Mouse (Mus musculus): ENCODE data around the gene Ndufv2.
A peak's percentile ranks its signal among the peaks of the same experiment; 100 is the strongest.
"Not testable (repeated sequence)": the region's sequence is repeated elsewhere in the genome, so short reads cannot be mapped to it uniquely, and the experiment has no call there.

Ndufv2 gene

DNA sequence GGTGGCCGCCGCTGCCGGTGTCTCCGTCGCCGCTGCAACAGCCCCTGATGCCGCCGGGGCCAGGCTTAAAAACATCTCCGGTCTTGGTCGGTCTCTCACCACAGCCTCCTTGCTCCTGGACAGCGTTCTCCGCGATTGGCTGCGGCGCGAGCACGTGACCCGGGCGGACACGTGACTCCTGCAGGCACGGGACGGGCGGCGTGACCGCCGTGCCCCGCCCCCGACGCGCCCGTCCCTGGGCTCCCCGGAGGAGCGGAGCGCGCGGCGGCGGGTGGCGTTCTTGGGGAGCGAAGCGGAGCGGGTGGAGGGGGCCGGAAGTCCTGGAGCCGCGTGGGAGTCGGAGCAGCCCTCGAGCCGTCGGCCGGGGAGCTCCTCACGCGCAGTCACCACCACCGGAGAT is 24.4 kb downstream of the Ndufv2 start, which contains the start of gene Ankrd12:
Gene Ankrd12 (minus strand): TSS at position 156 of the 400 bp plus-strand sequence.
- H3K4me1 ChIP-seq (replicated peaks; ENCODE audit: low read depth, low read length), result peaks cover 20% of the 10 kb centered on the region

DNA sequence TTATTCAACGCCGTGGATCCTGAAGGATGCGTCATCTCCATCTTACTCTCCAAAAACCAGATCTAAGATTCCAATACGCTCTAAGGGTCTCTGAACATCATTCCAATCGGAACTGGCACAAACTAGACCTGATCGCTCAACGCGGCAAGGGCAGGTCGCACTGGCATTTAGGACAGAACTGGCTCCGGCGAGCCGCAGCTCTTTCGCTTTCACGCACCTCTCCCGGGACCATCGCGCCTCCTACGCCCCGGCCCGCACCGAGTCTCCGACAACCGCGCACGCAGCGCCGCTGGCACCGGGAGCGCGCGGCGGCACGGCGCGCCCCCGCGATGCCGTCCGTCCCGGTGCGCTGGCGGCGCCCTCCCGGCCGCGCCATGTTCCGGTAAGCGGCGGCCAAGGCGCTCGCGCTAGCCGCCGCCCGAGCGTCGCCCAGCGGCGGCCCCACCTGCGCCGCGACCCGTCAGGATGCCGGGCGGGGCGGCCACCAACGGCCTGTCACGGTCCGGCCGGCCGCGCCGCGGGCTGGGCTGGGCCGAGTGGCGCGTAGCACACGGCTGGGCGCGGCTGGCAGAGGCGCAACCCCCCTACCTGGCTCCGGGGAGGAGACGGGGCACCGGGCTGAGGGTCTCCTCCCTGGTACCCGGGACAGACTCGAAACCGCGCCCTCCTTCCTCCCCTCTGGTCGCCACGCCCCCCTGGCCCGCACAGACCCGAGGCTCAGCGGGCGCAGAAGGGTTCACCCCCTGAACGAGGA is 25.0 kb downstream of the Ndufv2 start:
- Histone ChIP-seq H3K9me3 (ENCODE audit: low read length) (no peaks in the 10 kb centered on the region), H3K27me3 (ENCODE audit: insufficient read depth, low read length) (peaks cover 21% of the 10 kb centered on the region), H3K4me1 (replicated peaks; ENCODE audit: low read depth, low read length) (peaks cover 20% of the 10 kb centered on the region), H3K4me3 (replicated peaks; ENCODE audit: low read length) (peak overlapping the region; percentile 91), H3K36me3 (ENCODE audit: insufficient read depth, low read length) (peaks cover 29% of the 10 kb centered on the region)
- TF ChIP-seq POU5F1 (IDR thresholded peaks at IDR 0.05; ENCODE audit: borderline replicate concordance, low read length) (no peak), NANOG (IDR thresholded peaks at IDR 0.05; ENCODE audit: borderline replicate concordance, low read length) (no peak), CTCF (conservative IDR thresholded peaks at IDR 0.05; ENCODE audit: low read length) (no peak)

More for the DNA sequence above, 24.4 kb downstream of the Ndufv2 start, which contains the start of gene Ankrd12:
- TF ChIP-seq POU5F1 (IDR thresholded peaks at IDR 0.05; ENCODE audit: borderline replicate concordance, low read length) (no peak), CTCF (conservative IDR thresholded peaks at IDR 0.05; ENCODE audit: low read length) (no peak), NANOG (IDR thresholded peaks at IDR 0.05; ENCODE audit: borderline replicate concordance, low read length) (no peak)
- H3K9me3 ChIP-seq (ENCODE audit: low read length), result no peaks in the 10 kb centered on the region
- H3K4me3 ChIP-seq (replicated peaks; ENCODE audit: low read length), result peak within 1 kb of the TSS; percentile 91
- H3K36me3 ChIP-seq (ENCODE audit: insufficient read depth, low read length), result peaks cover 34% of the 10 kb centered on the region
- H3K27me3 ChIP-seq (ENCODE audit: insufficient read depth, low read length), result peaks cover 21% of the 10 kb centered on the region

DNA sequence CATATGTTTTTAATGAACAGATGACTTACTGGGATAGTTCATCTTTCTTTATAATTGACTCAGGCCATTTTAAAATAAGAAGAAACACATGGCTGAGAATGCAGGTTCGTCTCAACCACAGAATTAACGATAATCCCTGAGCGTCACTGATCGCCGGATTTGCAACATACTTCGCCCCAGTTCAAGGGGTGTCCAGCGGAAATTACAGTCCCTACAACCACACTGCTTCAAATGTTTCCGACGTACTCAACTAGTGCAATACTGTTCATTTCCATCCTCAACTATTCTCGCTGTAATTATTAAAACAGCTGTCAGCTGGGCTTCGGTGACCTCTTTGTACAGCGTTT is 25.6 kb downstream of the Ndufv2 start:
- Histone ChIP-seq H3K9me3 (ENCODE audit: low read length) (no peaks in the 10 kb centered on the region), H3K27me3 (ENCODE audit: insufficient read depth, low read length) (peaks cover 21% of the 10 kb centered on the region), H3K4me3 (replicated peaks; ENCODE audit: low read length) (peak overlapping the region; percentile 91), H3K36me3 (ENCODE audit: insufficient read depth, low read length) (peaks cover 24% of the 10 kb centered on the region), H3K4me1 (replicated peaks; ENCODE audit: low read depth, low read length) (peaks cover 20% of the 10 kb centered on the region)
- TF ChIP-seq NANOG (IDR thresholded peaks at IDR 0.05; ENCODE audit: borderline replicate concordance, low read length) (no peak), POU5F1 (IDR thresholded peaks at IDR 0.05; ENCODE audit: borderline replicate concordance, low read length) (no peak), CTCF (conservative IDR thresholded peaks at IDR 0.05; ENCODE audit: low read length) (no peak)

DNA sequence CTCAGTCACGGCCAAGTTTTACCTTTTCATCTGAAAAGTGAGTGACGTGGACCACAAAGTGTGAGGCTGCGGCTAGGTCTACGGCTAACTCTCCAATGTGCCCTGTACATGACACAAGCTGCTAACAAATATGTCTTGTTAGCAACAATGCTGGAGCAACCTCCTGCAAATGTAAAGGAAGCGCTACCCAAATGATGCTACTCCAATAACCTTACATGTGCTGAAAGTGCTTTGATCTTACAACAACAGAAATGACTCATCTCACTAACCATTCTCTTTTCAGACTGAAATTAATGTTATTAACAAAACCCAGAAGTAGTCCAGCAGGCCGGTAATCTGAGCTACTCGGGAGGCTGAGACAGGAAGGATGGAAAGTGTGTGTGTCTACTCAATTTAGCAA is 27.4 kb downstream of the Ndufv2 start:
- peaks cover 20% of the 10 kb centered on the region for H3K4me1 ChIP-seq (replicated peaks; ENCODE audit: low read depth, low read length)

DNA sequence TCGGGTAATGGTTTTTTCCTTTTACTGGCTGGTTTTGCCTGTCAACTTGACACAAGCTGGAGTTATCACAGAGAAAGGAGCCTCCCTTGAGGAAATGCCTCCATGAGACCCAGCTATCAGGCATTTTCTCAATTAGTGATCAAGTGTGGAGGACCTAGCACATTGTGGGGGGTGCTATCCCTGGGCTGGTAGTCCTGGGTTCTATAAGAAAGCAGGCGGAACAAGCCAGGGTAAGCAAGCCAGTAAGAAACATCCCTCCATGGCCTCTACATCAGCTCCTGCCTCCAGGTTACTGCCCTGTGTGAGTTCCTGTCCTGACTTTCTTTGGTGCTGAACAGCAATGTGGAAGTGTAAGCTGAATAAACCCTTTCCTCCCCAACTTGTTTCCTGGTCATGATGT is 32.3 kb downstream of the Ndufv2 start:
- H3K27me3 ChIP-seq (ENCODE audit: insufficient read depth, low read length); H3K36me3 ChIP-seq (ENCODE audit: insufficient read depth, low read length); H3K4me1 ChIP-seq (replicated peaks; ENCODE audit: low read depth, low read length); H3K9me3 ChIP-seq (ENCODE audit: low read length); H3K4me3 ChIP-seq (replicated peaks; ENCODE audit: low read length): not testable (repeated sequence)

More for the DNA sequence above, 27.4 kb downstream of the Ndufv2 start:
- Histone ChIP-seq H3K27me3 (ENCODE audit: insufficient read depth, low read length) (peaks cover 21% of the 10 kb centered on the region), H3K4me3 (replicated peaks; ENCODE audit: low read length) (no peak overlapping the region), H3K36me3 (ENCODE audit: insufficient read depth, low read length) (peaks cover 6% of the 10 kb centered on the region; the same call in 1 of the 2 replicates), H3K9me3 (ENCODE audit: low read length) (no peaks in the 10 kb centered on the region)
- TF ChIP-seq NANOG (IDR thresholded peaks at IDR 0.05; ENCODE audit: borderline replicate concordance, low read length), result no peak
- TF ChIP-seq POU5F1 (IDR thresholded peaks at IDR 0.05; ENCODE audit: borderline replicate concordance, low read length), result no peak
- TF ChIP-seq CTCF (conservative IDR thresholded peaks at IDR 0.05; ENCODE audit: low read length), result no peak

DNA sequence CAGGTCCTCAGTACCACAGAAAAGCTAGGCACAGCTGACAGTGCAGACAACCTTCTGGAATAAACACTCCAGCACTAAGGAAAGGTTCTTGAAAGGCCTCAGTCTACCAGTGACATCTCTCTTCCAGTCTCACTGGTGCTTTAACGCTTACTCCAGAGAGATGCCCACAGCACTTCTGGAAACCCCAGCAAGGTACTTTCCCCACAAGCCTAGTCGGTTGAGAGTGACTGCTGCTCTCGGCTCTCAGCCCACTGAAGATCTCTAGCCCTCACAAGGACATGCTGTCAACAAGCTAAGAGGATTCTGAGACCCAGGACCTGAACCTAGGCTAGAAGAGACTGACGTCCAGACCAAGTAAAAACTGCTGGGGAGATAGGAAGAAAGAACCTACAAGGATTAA is 36.2 kb downstream of the Ndufv2 start:
- no peaks in the 10 kb centered on the region for H3K36me3 ChIP-seq (ENCODE audit: insufficient read depth, low read length)
- TF ChIP-seq POU5F1 (IDR thresholded peaks at IDR 0.05; ENCODE audit: borderline replicate concordance, low read length) (no peak), CTCF (conservative IDR thresholded peaks at IDR 0.05; ENCODE audit: low read length) (no peak), NANOG (IDR thresholded peaks at IDR 0.05; ENCODE audit: borderline replicate concordance, low read length) (no peak)
- no peaks in the 10 kb centered on the region for H3K27me3 ChIP-seq (ENCODE audit: insufficient read depth, low read length)
- no peak overlapping the region for H3K4me3 ChIP-seq (replicated peaks; ENCODE audit: low read length)
- no peaks in the 10 kb centered on the region for H3K9me3 ChIP-seq (ENCODE audit: low read length)
- H3K4me1 ChIP-seq (replicated peaks; ENCODE audit: low read depth, low read length), result peaks cover 18% of the 10 kb centered on the region

DNA sequence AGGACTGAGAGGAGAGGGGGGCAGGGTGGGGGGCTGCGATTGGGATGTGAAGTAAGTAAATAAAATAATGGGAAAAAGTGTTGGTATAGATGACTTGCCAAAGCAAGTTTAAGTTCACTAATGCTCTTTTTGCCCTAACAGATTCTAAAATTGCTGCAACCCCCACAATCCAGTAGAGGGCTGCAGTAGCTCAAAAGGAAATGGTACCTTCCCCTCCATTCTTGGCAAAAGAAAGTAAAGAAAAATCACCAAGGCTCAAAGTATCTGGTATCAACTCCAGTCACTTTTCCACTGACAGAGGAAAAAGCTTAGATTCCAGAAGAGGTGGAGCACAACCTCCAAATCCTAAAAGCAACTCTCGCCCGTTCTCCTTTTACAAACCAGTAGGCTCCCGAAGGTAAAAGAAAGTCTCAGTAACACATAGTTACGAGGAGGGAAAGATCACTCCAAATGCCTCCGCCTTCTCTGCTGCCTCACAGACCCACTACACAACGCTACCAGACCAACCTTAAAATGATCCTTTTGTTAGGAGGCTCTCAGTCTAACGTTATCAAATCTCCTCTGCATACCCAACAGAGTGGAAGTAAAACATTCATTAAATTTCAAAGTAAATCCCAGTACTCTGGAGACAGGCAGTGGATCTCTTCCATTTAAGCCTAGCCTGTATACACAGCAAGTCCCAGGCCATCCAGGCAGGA is 40.0 kb downstream of the Ndufv2 start:
- Histone ChIP-seq H3K9me3 (ENCODE audit: low read length) (no peaks in the 10 kb centered on the region), H3K36me3 (ENCODE audit: insufficient read depth, low read length) (peaks cover 4% of the 10 kb centered on the region), H3K27me3 (ENCODE audit: insufficient read depth, low read length) (no peaks in the 10 kb centered on the region), H3K4me1 (replicated peaks; ENCODE audit: low read depth, low read length) (peaks cover 12% of the 10 kb centered on the region), H3K4me3 (replicated peaks; ENCODE audit: low read length) (no peak overlapping the region)
- no peak for TF ChIP-seq NANOG (IDR thresholded peaks at IDR 0.05; ENCODE audit: borderline replicate concordance, low read length)
- TF ChIP-seq POU5F1 (IDR thresholded peaks at IDR 0.05; ENCODE audit: borderline replicate concordance, low read length), result no peak
- no peak for TF ChIP-seq CTCF (conservative IDR thresholded peaks at IDR 0.05; ENCODE audit: low read length)

DNA sequence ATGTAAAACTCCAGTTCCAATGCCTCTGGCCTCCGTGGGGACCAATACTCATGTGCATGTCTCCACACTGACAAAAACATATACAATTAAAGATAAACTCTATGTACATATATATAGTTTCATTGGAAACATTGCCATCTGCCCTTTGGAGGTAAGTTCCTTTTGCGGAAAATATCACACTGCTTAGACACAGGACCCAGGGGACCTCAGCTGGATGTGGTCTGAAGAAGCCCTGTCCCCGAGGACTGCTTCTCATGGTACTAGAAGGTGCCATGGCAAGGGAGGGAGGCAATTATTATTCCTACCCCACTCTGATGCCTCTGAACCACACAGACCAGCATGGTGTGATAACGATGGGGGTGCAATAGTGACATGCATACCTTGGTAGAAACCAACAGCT is 43.2 kb downstream of the Ndufv2 start:
- Histone ChIP-seq H3K36me3 (ENCODE audit: insufficient read depth, low read length) (peaks cover 4% of the 10 kb centered on the region), H3K9me3 (ENCODE audit: low read length) (no peaks in the 10 kb centered on the region), H3K27me3 (ENCODE audit: insufficient read depth, low read length) (no peaks in the 10 kb centered on the region), H3K4me1 (replicated peaks; ENCODE audit: low read depth, low read length) (peaks cover 11% of the 10 kb centered on the region), H3K4me3 (replicated peaks; ENCODE audit: low read length) (no peak overlapping the region)
- TF ChIP-seq POU5F1 (IDR thresholded peaks at IDR 0.05; ENCODE audit: borderline replicate concordance, low read length) (no peak), CTCF (conservative IDR thresholded peaks at IDR 0.05; ENCODE audit: low read length) (no peak), NANOG (IDR thresholded peaks at IDR 0.05; ENCODE audit: borderline replicate concordance, low read length) (no peak)
